Mouse (Mus musculus): ENCODE measurements around the gene Prpsap1.

The Prpsap1 gene

GRCm38 (mm10) chr11:116493795-116494252 is at the start of gene Prpsap1:
Gene Prpsap1 (minus strand): TSS chr11:116494202.
- DNase-seq (ENCODE audit: low read depth in 1 of 2, low spot score in 2 of 2), result peak; percentile 35 to 52

GRCm38 (mm10) chr11:116543110-116543509 is 49.1 kb upstream of the Prpsap1 start:
- DNase-seq (ENCODE audit: low read depth in 1 of 2, low spot score in 2 of 2), result no peak

GRCm38 (mm10) chr11:116541183-116541582 is 47.2 kb upstream of the Prpsap1 start:
- no peak for DNase-seq (ENCODE audit: low read depth in 1 of 2, low spot score in 2 of 2)

GRCm38 (mm10) chr11:116538142-116538735 is 44.2 kb upstream of the Prpsap1 start:
- no peak for DNase-seq (ENCODE audit: low read depth in 1 of 2, low spot score in 2 of 2)

GRCm38 (mm10) chr11:116537388-116537787 is 43.4 kb upstream of the Prpsap1 start:
- no peak for DNase-seq (ENCODE audit: low read depth in 1 of 2, low spot score in 2 of 2)

- no peak for DNase-seq (ENCODE audit: low read depth in 1 of 2, low spot score in 2 of 2)
Observed at GRCm38 (mm10) chr11:116536685-116537084, 42.7 kb upstream of the Prpsap1 start.

- peak in 1 of 2 experiments; percentile 22 for DNase-seq (ENCODE audit: low read depth in 1 of 2, low spot score in 2 of 2)
Observed at GRCm38 (mm10) chr11:116534154-116534865, 40.3 kb upstream of the Prpsap1 start.

- DNase-seq (ENCODE audit: low read depth in 1 of 2, low spot score in 2 of 2), result no peak
Observed at GRCm38 (mm10) chr11:116533341-116534153, 39.5 kb upstream of the Prpsap1 start.

- no peak for DNase-seq (ENCODE audit: low read depth in 1 of 2, low spot score in 2 of 2)
Observed at GRCm38 (mm10) chr11:116532810-116533338, 38.9 kb upstream of the Prpsap1 start.

GRCm38 (mm10) chr11:116532262-116532809 is 38.3 kb upstream of the Prpsap1 start:
- DNase-seq (ENCODE audit: low read depth in 1 of 2, low spot score in 2 of 2), result no peak

GRCm38 (mm10) chr11:116531371-116532191 is 37.6 kb upstream of the Prpsap1 start:
- no peak for DNase-seq (ENCODE audit: low read depth in 1 of 2, low spot score in 2 of 2)

GRCm38 (mm10) chr11:116530187-116531147 is 36.5 kb upstream of the Prpsap1 start, which contains the start of gene Sphk1:
Gene Sphk1 (plus strand): TSS chr11:116530925.
- DNase-seq (ENCODE audit: low read depth in 1 of 2, low spot score in 2 of 2), result no peak

- DNase-seq (ENCODE audit: low read depth in 1 of 2, low spot score in 2 of 2), result no peak
Observed at GRCm38 (mm10) chr11:116528636-116529320, 34.8 kb upstream of the Prpsap1 start.

- DNase-seq (ENCODE audit: low read depth in 1 of 2, low spot score in 2 of 2), result no peak
Observed at GRCm38 (mm10) chr11:116523699-116524189, 29.7 kb upstream of the Prpsap1 start.

- DNase-seq (ENCODE audit: low read depth in 1 of 2, low spot score in 2 of 2), result no peak
Observed at GRCm38 (mm10) chr11:116522886-116523698, 29.1 kb upstream of the Prpsap1 start.

GRCm38 (mm10) chr11:116522046-116522445 is 28.0 kb upstream of the Prpsap1 start:
- no peak for DNase-seq (ENCODE audit: low read depth in 1 of 2, low spot score in 2 of 2)

GRCm38 (mm10) chr11:116521143-116521542 is 27.1 kb upstream of the Prpsap1 start:
- DNase-seq (ENCODE audit: low read depth in 1 of 2, low spot score in 2 of 2), result no peak
